Mouse (Mus musculus) kidney, postnatal 10 days (tissue): ENCODE data around the gene Crlf1.

ENCODE experiments used
- DNase-seq: peaks from one replicate; pipeline ENCODE4 v3.0.0; 2021; ENCODE audit warnings: mixed read lengths

Gene Crlf1

DNA sequence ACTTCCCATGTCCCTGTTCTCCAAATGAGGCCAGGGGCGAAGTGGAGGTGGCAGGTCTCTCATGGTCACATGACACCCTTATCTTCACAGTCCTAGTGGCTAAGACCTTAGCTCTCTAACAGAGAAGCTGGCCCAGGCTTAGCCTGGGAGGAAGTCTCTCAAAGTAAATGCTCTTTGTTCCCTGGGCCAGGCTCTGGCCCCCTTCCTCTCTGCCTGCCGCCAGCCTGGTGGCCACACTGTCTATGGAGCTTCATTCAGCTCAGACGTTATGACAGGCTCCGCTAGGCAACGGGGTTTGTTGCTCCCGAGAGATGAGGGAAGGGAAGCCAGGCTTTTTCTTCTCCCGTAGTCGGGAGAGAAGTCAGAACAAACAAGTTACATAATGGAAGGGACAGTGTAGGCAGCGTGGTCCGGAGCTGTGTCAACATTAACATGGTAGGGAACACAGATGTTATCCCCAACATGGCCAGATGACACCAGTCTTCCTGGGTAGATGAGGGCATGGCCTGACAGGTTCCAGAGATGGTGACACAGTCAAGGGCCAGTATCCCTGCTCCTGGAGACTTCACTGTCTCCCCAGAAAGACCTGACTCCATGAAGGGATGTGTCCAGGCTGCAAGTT, 23.6 kb upstream of the Crlf1 start:
- no peak for DNase-seq

DNA sequence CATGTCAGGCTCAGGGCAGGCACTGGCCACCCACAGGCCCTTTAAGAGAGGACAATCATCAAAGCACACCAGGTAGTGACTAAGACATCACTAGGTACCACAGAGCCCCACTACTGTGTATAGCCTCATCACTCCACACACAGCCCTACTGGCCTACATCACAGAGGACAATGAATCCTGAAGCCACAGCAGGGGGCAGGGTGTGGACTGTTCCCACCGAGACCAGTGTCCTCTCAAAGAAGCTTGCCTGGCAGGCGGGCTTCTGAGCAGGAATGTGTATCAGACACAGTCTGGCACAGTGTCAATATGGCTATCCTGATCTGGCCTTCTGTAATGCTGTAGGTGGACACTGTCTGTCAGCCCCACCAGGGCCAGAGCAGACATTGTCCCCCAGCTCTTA, 23.0 kb upstream of the Crlf1 start:
- no peak for DNase-seq

DNA sequence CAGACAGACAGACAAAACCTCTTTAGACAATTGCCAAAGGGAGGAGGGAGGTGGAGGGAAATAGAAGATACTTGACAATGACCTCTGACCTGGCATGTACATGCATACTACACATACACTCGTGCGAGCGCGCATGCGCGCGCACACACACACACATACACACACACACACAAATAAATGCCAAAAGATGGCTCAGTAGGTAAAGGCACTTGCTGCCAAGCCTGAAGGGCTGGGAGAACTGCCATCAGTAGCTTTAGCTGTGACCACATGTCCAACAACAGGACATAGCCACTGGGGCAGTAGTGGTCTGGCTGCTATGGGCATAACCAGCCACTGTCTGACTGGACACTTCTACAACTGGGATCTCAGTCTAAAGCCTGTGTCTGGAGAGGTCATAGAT, 21.1 kb upstream of the Crlf1 start:
- DNase-seq = no peak

DNA sequence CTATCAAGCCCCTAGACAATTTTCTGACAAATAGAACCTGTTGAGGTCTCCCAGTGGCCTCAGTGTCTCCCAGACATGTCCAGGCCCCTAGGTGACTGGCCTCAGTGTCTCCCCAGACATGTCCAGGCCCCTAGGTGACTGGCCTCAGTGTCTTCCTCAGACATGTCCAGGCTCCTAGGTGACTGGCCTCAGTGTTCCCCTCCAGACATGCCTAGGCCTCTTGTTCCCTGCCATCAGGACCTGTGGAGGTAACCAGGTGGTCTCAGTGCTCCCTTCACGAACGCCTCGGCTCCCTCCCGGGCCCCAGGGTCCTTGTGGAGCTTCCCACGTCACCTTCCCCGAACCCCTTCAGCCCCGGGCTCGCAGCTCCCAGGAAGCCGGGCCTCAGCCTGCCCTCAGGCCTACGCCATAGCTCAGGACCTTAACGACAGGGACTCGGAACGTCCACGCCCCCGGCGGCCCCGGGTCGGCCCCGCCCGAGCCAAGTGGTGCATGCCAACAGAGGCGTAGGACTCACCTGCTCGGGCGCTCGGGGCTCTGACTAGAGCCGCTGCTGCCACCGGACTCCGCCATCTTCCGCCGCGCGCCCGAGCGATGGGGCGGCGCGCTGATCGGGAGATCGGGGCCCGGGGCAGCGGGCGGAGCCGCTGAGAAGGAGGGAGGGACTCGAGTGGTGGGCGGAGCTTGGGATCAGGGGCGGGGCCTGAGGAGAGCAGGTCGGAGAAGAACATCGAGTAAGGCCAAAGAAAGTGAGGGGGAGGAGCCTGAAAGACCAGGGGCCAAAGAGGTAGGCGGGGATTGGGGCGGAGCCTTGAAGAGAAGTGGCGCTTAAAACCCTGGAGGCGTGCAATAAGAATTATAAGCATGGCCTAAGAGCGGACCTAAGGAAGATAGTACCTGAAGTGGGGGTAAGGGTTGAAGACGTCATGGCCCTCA, 16.4 kb upstream of the Crlf1 start, which contains the start of gene Klhl26:
Gene Klhl26 (minus strand): TSS at position 636 of the 936 bp plus-strand sequence.
- DNase-seq = peak; percentile 98

DNA sequence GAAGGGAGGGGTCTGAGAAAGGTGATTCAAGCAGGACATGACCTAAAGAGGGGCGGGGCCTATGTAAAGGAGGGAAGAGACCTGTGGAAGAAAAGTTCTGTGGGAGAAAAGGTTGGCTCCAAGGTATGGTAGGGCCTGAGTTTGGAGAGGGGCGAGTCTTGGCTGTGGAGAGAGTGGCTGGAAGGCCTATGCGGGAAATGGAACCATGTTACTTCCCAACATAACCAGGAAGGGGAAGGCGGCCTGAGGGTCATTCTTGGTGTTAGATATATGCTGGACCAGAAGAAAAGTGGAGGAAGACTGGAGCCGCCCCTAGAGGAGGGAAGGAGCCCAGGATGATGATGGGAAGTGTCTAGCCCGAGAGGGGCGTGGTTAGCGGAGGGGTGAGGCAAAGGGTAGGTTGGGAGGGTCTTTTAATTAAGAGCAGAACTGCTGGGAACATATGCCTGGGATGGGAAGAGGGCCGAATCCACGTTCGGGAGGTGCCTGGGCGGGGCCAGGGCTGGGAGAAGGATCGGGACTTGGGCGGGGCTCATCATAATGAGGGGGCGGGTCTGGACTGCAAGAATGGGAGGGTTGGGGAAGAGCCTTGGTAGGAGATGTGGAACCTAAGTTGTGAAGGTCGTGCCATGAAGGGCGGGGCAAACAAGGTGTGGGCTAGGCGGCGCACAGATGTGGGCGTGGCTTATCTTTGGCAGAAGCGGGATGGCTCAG, 15.5 kb upstream of the Crlf1 start:
- DNase-seq = peak; percentile 55

DNA sequence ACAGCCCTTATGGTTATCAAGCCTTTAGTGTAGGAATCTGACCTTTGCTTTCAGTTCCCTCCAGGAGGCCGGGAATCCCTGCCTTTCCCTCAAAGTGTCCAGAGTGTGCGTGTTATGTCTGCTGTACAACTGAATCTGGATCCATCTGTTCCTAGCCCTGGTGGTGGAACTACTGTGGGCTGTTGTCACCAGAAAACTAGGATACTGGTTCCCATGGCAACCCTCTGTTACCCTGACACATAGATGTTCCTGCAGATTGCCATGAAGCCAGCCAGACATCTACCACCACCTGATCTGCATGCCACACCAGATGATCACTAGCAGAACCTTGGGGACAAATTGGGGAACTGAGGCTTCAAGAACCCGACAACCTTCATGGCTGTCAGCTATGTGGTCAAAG, 11.1 kb upstream of the Crlf1 start:
- DNase-seq = no peak

DNA sequence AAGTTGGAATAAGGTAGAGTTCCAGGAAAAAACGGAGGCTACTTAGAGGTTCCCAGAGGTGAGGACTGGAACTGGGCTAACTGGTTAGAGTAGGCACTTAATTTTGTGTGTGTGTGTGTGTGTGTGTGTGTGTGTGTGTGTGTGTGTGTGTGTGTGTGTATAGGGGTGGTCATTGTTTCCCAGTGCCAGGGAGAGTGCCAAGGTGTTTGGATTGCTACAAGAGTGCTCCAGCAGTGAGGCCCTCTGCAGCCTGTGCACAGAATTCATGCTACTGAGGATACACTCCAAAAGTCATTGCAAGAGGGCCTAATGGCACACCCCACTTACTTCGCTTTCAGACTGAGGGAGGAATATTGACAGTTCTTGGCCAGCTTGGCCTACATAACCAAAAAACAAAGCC, 10.0 kb upstream of the Crlf1 start:
- no peak for DNase-seq

DNA sequence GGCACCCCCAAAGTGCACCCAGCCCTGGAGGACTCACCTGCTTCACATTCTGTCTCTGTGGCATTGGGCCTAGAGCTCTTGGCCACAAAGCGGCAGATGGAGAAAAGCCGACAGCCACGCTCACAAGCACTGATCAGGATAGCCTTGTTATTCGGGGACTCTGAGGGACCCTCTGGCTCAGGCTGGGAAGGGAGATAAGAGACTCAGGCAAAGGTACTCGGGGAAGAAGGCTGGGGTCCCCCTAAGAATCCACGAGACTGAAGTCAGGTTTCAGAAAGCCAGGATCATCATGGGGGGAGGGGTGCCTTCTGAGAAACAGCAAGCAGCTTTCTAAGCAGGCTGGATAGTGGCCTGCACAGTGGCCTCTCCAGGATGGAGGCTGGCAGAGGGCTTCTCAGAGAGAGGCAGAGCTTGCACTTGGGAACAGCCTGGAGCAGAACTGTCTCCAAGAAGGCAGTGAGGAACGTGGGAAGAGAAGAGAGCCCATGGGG, 6.7 kb upstream of the Crlf1 start:
- no peak for DNase-seq

DNA sequence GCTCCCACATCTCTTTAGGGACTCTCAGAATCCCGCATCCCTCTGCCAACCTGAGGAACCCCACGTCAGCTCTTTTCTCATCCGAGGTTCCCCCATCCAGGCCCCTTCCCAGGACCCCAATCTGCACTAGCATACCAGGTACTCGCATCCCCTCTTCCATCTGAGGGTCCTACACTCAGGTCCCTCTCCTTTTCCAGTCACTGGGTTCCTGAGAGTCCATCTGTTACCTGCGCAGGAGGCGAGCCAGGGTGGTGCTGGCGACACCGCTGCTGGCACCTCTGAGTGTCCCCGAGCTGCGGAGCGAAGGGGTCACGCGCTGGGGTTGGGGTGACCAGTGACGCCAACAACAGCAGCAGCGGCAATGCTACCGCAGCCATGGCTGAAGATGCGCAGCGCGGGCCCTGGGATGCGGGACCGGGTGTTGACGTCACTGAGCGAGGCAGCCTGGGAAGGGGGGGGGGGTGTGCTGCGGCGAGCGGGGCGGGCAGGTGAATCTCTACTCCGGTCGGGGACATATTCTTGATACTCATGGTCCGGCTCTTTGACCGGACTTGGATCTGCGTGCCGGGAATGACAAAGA, 5.9 kb upstream of the Crlf1 start, which contains the start of gene Tmem59l:
Gene Tmem59l (minus strand): TSS at position 418 of the 580 bp plus-strand sequence.
- no peak for DNase-seq

DNA sequence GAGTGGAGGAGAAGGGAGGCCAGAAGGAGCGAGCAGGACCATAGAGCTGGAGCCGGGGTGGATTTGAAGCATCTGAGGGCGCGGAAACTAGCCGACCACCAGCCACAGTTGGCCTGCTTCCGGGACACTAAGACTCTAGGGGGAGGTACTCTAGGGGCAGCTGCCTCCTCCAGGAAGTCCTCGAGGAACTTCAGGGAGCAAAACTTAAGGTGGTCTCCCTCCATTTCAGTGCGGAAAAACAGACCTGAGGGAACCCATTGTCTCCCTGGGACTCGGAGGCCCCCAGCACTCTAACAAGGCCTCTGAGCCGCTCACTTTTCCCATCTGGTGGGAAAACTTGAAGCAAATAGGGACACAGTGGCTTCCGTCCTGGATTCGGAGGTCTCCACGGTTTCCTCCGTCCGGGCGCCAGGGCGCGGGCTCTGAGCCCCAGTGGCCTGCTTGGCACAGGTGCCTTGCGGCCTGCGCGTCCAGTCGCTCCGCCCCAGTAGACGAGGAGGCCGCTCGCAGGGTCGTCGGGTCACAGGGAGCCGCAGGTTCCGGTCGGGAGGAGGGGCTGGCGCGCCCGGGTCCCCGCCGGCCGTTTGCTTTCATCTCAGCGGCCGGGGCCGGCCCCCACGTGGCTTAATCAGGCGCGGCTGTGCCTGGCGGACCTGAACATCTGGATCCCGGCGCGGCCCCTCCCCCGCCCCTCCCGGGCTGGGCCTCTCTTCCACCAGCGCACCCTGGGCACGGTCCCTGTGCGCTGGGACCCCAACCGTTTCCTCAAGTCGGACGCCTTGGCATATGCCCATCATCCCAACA, 4.8 kb upstream of the Crlf1 start:
- peak; percentile 54 for DNase-seq

DNA sequence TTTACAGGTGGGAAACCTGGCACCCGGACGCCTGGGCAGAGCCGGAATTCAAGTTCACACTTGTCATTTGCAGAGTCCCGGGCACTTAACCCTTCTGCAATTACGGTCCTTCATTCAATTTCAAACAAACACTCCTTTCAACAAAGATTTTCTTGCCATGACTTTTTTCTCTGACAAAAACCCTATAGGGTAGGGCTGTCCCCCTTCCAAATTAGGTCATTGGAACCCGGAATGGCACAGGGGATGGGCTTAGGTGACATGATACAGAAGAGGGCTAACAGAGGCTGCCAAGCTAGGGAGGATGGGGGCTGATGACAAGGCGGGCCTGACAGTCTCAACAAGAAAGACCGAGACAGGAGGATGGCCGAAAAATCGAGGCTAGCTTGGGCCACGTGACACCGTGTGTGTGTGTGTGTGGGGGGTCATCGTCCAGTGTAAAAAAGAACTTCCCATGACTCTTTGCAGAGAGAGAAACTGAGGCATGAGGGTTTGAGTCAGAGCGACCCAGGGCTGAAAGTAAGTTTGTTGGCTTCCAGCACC, 4.0 kb upstream of the Crlf1 start:
- DNase-seq = no peak

DNA sequence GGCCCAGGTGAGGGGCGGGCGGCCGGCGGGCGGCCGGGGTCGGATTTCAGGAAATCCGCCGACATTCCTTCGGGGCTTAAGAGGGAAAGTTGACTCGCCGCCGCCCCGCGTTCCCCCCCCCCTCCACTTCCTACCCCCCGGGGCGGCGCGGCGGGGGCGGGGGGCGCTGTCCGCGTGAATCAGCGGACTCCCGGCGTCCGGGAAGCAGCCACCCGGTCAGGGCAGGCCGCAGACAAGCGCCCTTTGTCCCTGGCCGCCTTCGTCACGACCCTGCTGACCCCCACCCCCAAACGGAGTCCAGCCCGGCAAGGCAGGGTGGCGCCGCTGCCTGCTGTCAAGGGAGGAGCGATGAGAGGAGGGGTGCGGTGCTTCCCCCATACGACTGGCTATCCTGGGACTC, 3.4 kb upstream of the Crlf1 start:
- peak; percentile 60 for DNase-seq

DNA sequence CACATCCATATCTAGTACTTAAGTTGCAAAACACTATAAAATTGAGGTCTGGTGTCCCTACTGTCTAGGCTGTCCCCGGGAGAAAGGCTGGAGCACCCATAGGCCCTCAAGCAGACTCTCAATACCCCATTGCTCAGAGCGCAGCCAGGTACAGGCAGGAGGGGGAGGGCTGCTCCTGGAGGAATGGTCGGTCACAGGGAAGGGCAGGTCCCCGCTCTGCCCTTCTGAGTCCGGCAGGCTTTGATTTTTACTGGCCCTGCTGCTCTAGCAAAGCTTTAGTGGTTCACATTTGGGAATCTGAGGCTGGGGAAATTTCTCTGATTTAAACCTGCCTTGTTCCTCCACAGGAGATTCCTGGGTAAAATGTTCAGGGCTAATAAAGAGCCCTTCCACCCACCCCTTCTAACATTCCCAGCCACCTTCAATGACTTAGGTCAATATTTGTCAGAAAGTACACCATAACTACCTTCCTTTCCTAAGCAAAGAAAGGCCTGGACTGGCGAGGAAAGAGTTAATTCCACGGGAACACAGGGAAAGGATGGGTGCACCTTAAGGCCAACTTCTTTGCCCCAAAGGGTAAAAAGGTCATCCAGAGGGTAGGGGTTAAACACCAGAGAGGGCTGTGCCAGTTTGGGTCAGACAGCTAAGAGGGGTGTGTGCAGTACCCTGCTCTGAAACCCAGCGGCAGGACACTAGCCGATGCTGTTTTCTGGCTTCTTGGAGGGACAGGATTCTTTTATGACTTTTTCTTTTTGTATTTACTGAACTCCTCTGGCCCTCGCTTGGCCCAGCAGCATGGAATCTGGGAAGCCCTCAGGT, 2.7 kb upstream of the Crlf1 start:
- no peak for DNase-seq

DNA sequence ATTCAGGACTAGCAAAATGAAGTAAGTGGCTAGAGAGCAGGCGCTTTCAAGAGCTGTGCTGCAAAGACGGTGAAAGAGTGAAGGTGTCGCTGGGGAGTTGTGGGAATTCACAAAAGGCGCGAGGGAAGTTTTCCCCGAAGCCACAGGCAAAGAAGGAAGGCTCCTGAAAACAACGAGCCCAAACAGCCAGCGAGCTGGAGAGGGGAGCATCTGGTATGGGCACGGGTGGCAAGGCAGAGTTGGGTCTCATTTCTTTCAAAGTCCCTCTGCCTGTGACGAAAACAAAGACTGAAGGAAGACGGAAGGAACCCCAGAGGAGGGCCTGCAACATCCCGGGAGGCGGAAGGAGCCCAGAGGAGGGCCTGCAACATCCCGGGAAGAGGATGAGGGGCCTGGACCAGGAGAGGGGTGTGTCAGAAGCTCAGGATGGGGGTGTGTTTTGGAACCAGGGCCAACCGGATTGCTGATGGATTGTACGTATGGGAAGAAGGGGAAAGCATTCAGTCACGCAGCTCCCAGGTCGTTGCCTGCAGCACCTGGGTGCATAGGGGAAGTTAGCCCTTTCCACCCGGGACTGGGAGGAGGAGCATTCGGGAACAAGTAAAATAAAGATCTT, 2.0 kb upstream of the Crlf1 start:
- DNase-seq = no peak

DNA sequence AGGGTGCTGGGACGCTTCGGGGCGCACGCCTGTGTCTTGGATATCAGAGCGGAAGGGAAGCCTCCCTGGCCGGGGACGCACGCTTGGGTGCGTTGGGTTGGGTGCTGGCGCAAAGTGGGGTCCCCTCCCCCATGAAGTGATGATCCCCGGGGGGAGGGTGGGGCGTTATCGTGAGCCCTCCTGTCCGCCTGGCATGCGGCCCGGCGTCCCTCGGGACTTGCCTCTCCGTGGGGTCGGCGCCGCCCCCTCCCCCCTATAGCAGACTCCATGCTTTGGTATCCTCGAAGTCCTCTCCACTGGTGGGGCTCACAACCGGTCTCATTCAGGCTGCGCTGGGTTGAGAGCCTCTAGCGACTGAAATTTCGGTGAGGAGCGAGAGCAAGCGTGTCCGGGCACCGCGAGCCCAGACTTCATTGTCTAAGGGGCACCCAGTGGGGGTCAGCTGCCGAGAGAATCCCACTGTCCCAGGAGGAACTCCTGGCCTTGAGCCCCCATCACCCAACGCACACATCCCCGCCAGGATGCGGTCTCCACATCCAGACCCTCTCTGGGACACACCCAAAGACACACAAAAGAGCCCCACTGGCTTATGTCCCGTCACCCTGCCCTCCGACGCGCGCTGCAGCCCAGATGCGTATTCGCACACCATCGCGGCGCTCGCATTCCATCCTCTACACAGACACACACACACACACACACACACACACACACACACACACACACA, 896 bp downstream of the Crlf1 start:
- no peak for DNase-seq

DNA sequence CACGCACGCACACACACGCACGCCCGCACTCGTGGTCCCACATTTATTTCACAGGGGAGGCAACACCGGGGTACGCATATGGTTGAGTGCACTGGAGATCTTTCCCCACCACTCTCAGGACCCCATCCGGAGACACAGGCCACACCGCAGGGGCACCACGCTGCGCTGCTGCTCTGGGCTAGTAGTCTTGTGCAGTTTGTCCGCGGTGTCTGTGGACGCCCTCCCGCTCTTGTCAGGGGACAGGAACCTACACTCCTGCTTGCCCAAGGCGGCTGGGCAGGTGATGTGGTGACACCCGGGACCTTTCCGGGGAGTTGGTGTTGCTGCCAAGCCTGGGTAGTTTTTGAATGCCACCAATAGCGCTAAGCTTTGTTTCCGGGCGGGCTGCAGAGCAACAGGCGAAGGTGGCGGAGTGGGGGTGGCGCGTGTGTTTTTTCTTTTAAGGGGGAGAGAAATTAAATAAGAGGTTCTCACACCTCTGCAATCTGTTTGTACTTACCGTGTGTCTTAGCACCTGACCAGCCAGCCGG, 1.5 kb downstream of the Crlf1 start:
- no peak for DNase-seq

DNA sequence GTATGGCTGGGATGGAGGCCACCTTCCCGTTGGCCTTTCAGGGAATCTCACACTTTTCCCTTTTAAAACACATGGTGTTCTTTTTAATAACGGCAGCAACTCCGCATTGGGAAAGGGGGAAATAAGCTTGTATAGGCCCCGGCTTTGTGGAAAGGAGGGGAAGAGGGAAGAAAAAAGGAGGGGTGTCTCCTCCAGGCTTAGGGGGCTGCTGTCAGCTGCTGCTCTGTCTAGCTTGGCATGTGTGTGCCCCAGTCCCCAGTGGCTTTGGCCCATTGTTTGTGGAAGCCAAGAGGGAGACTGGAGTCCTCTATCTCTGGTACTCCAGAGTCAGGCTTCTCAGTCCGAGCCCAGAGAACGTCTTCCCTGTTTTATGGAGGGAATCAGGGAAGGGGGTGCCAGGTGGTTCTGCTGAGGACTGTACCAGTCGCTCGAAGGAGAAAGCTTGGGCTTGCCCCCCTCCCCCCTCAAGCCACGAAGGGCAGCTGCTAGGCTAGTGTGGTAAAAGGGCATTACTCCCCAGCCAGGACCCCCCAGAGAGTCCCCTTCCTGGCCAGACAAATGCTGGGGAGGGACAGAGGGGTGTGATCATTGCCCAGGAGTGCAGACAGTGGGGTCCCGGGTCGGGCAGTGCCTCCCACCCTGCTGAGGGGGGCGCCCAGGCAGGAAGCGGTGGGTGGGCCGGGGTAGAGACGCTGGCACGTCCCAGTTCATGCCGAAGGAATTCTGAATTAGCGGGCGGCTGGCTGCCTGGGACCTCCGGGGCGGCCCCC, 2.2 kb downstream of the Crlf1 start:
- DNase-seq = no peak

DNA sequence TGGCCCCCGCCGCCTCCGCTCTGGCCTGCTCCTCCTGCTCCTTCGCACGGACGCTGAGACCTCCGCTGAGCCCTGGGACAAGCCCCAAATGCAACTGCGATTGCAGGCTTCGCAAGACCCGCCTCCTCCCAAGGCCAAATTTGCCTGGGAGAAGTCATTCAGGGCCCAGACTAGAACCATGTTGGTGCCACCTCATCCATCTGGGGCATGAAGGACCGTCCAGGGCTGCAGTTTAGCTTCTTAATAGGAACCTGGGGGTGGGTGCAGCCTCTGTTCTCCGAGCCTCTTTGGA, 2.8 kb downstream of the Crlf1 start:
- no peak for DNase-seq
